16 mouse cellular contexts compared by ENCODE assay signal in the genomic region with DNA sequence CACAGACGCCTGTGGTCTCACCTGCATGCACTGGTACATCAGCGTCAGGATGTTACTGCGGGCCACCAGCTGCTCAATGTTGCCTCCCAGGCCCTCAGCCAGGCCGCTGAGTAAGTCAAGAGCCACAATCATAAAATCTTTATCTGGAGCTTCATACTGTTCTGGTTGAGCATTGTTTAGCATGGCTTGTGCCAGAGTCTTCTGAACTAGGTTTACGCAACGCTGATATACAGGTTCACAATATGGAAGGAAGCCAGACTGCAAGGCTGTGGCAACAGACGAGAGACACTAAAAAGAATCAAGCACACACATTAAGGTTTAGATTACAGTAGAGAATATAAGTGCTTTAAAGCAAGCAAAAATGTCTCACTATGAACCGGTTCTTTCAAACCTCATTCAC.
"Had no signal": no experiment of that assay in that cellular context is flagged by ENCODE, and none has a peak within 500 bp of the region (broad histone marks: within the 10 kb centered on the region; RNA-seq: fewer than 3 reads in every experiment).

No protein-coding gene starts in this region.

- H3K27me3 ChIP-seq: kidney, embryonic 15.5 days; limb, embryonic 12.5 days; limb, embryonic 15.5 days; liver, embryonic 13.5 days; stomach, embryonic 15.5 days had no signal

- H3K4me1 ChIP-seq: kidney, embryonic 15.5 days; limb, embryonic 12.5 days; limb, embryonic 15.5 days; liver, embryonic 13.5 days; stomach, embryonic 15.5 days had no signal

- H3K4me3 ChIP-seq: kidney, embryonic 15.5 days; limb, embryonic 12.5 days; limb, embryonic 15.5 days; liver, embryonic 13.5 days; stomach, embryonic 15.5 days had no signal

- H3K27ac ChIP-seq: kidney, embryonic 15.5 days; limb, embryonic 12.5 days; limb, embryonic 15.5 days; liver, embryonic 13.5 days; stomach, embryonic 15.5 days had no signal

- H3K9ac ChIP-seq: kidney, embryonic 15.5 days; limb, embryonic 12.5 days; limb, embryonic 15.5 days; liver, embryonic 13.5 days; stomach, embryonic 15.5 days had no signal

- DNase-seq: kidney, adult 11 months; kidney, postnatal 10 days; kidney, postnatal 36 days; liver, embryonic 13.5 days; lung, adult 2 months; lung, postnatal 14 days; lung, postnatal 4 days; midbrain, embryonic 14.5 days; right cerebral cortex, postnatal 25 days; spleen, adult 18-20 months; thymus, postnatal 25 days had no signal

- H3K9me3 ChIP-seq: kidney, embryonic 15.5 days; limb, embryonic 12.5 days; limb, embryonic 15.5 days; liver, embryonic 13.5 days; stomach, embryonic 15.5 days had no signal

- H3K4me2 ChIP-seq: kidney, embryonic 15.5 days; limb, embryonic 12.5 days; limb, embryonic 15.5 days; liver, embryonic 13.5 days; midbrain, embryonic 11.5 days; stomach, embryonic 15.5 days had no signal
